Mouse (Mus musculus) small intestine, adult 2 months (tissue): ENCODE data around the gene Serpind1. TPM values are rescaled to one million over a fixed set of nuclear protein-coding genes. Genes with fewer than 3 reads are reported as not detected.

ENCODE experiments used
- H3K27ac ChIP-seq: fragments of 200-500 bp; 2 replicates; pipeline ENCODE4 v1.5.1; 2012; ENCODE audit warnings: low read depth, low read length, control low read depth, inconsistent platforms; ENCODE audit not compliant: insufficient read depth
- H3K27me3 ChIP-seq: fragments of 200-500 bp; 2 replicates; pipeline ENCODE4 v1.6.1; 2012; ENCODE audit warnings: mild to moderate bottlenecking, moderate library complexity, low read length, inconsistent platforms; ENCODE audit not compliant: control insufficient read depth, insufficient read depth
- H3K36me3 ChIP-seq: fragments of 200-500 bp; 2 replicates; pipeline ENCODE4 v1.6.1; 2012; ENCODE audit warnings: mild to moderate bottlenecking, low read length, control low read depth, inconsistent platforms; ENCODE audit not compliant: control insufficient read depth, insufficient read depth
- H3K4me1 ChIP-seq: fragments of 200-500 bp; 2 replicates; pipeline ENCODE4 v1.6.1; 2012; ENCODE audit warnings: low read length, inconsistent platforms, mixed read lengths; ENCODE audit not compliant: control insufficient read depth, insufficient read depth, insufficient read length
- H3K4me3 ChIP-seq: fragments of 200-500 bp; 2 replicates; pipeline ENCODE4 v1.5.1; 2012; ENCODE audit warnings: low read depth, mild to moderate bottlenecking, control low read depth, inconsistent platforms, low read length, moderate library complexity
- CTCF ChIP-seq: fragments of 200-500 bp; IDR thresholded peaks from 2 replicates; pipeline ENCODE4 v1.5.1; 2012; ENCODE audit warnings: low read depth, mild to moderate bottlenecking, control low read depth, inconsistent platforms, low read length, moderate library complexity, mixed read lengths; ENCODE audit not compliant: insufficient replicate concordance, insufficient read length; ENCODE audit errors: extremely low read depth
- POLR2A ChIP-seq: fragments of 200-500 bp; IDR thresholded peaks from 2 replicates; pipeline ENCODE4 v1.6.1; 2012; ENCODE audit warnings: low read depth, mild to moderate bottlenecking, control low read depth, inconsistent platforms, low read length, moderate library complexity
- WGBS: fragments of 180-500 bp; shearing (Covaris S2); methylation state at CpG from one replicate; pipeline ENCODE4 v1.1.7; 2018; 5-methylcytosine and 5-hydroxymethylcytosine counted together
- polyA plus RNA-seq: library from polyadenylated mRNA; depleted of rRNA; stranded (reverse); fragments of >200 nt; gene quantifications from 2 replicates; pipeline ENCODE4 v1.2.3, GENCODE M21; 2012

Gene Serpind1
- polyA plus RNA-seq, 1 experiment, result not detected

DNA sequence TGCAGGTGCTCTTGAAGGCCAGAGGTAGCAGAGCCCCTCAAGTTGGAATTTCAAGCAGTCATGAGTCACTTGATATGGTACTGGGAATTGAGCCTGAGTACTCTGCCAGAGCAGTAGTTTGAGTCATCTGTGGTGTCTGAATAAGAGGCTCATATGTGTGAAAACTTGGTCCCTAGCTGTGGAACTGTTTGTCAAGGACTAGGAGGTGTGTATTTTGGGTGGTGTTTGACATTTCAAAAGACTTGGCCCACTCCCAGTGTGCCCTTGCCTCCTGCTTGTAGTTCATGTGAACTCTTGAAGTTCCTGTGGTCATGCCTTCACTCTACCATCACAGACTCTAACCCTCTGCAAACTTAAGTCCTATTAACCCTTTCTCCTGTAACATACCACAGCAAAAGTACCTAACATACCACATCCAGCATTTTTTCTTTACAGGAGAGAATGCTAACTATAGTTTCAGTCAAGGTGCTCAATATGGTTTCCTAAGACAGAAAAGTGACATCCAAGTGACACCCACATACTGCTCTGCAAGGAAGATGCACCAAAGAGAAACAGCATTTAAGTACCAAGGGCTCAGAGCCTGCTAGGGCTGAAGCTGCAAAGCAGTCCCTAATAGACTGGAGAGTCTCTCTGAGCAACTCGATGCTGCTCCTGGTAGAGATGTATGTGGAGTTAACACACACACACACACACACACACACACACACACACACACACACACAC, 1.2 kb upstream of the Serpind1 start:
- WGBS, result 85% methylated on average over 1 of the region's 1 CpGs
- Histone ChIP-seq H3K4me1 (no peaks in the 10 kb centered on the region), H3K4me3 (no peak overlapping the region), H3K27me3 (no peaks in the 10 kb centered on the region), H3K36me3 (peaks cover 15% of the 10 kb centered on the region), H3K27ac (no peak overlapping the region)
- no peak for TF ChIP-seq POLR2A
- TF ChIP-seq CTCF, result no peak

GRCm38 (mm10) chr16:17331855-17332254, 684 bp downstream of the Serpind1 start:
- H3K4me1 ChIP-seq, result no peaks in the 10 kb centered on the region
- H3K36me3 ChIP-seq, result peaks cover 6% of the 10 kb centered on the region
- H3K27me3 ChIP-seq, result no peaks in the 10 kb centered on the region
- H3K4me3 ChIP-seq, result no peak overlapping the region
- no peak overlapping the region for H3K27ac ChIP-seq
- TF ChIP-seq CTCF (no peak), POLR2A (no peak)
- 95% methylated on average over 5 of the region's 5 CpGs for WGBS

GRCm38 (mm10) chr16:17334574-17334973, 3.4 kb downstream of the Serpind1 start:
- TF ChIP-seq POLR2A, result no peak
- TF ChIP-seq CTCF, result no peak
- Histone ChIP-seq H3K27ac (no peak overlapping the region), H3K4me1 (no peaks in the 10 kb centered on the region), H3K27me3 (no peaks in the 10 kb centered on the region), H3K36me3 (0 out of 2 replicates have a peak, but pooled peaks cover 1% of the 10 kb centered on the region), H3K4me3 (no peak overlapping the region)

GRCm38 (mm10) chr16:17336089-17336488, 4.9 kb downstream of the Serpind1 start:
- WGBS, result 83% methylated on average over 1 of the region's 1 CpGs
- no peak overlapping the region for H3K4me3 ChIP-seq
- no peaks in the 10 kb centered on the region; the same call in 1 of the 2 replicates for H3K36me3 ChIP-seq
- H3K27ac ChIP-seq, result no peak overlapping the region
- TF ChIP-seq CTCF, result no peak
- TF ChIP-seq POLR2A, result no peak
- H3K27me3 ChIP-seq, result no peaks in the 10 kb centered on the region
- H3K4me1 ChIP-seq, result no peaks in the 10 kb centered on the region

DNA sequence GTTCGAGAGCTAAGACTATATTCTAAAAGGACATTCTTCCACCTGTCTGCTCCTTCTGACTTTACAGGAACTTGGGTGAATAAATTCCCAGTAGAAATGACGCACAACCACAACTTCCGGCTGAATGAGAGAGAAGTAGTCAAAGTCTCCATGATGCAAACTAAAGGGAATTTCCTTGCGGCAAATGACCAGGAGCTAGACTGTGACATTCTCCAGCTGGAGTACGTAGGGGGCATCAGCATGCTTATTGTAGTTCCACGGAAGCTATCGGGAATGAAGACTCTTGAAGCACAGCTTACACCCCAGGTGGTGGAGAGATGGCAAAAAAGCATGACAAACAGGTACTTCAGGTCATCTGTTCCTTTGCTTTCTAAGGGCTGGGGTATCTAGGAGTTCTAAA, 8.5 kb downstream of the Serpind1 start:
- 89% methylated on average over 7 of the region's 7 CpGs for WGBS
- Histone ChIP-seq H3K27ac (no peak overlapping the region), H3K4me1 (no peaks in the 10 kb centered on the region), H3K4me3 (no peak overlapping the region), H3K36me3 (peaks cover 6% of the 10 kb centered on the region), H3K27me3 (no peaks in the 10 kb centered on the region)
- TF ChIP-seq CTCF (no peak), POLR2A (no peak)

- Histone ChIP-seq H3K27ac (no peak overlapping the region), H3K27me3 (no peaks in the 10 kb centered on the region), H3K4me3 (no peak overlapping the region), H3K36me3 (peaks cover 7% of the 10 kb centered on the region), H3K4me1 (no peaks in the 10 kb centered on the region)
- WGBS, result 80% methylated on average over 2 of the region's 2 CpGs
- TF ChIP-seq CTCF (no peak), POLR2A (no peak)
Measured at GRCm38 (mm10) chr16:17340705-17341104, 9.5 kb downstream of the Serpind1 start.

DNA sequence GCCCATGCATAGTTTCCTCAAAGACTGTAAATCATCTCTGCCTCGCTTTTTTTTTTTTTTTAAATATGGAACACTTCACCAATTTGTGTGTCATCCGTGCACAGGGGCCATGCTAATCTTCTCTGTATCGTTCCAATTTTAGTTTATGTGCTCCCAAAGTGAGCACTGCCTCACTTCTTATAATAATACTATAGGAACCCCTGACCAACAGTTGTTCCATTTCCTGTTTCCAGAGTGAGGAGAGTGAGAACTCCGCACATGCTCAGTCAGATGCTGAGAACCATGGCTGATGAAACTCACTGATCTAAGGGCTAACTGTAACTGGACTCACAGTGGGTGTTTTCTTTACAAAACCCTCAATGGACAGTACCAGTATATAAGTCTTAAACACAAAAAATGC, 10.7 kb downstream of the Serpind1 start:
- no peak overlapping the region for H3K4me3 ChIP-seq
- peaks cover 12% of the 10 kb centered on the region for H3K36me3 ChIP-seq
- no peak overlapping the region for H3K27ac ChIP-seq
- H3K4me1 ChIP-seq, result no peaks in the 10 kb centered on the region
- H3K27me3 ChIP-seq, result no peaks in the 10 kb centered on the region
- TF ChIP-seq POLR2A (no peak), CTCF (no peak)
- WGBS, result 89% methylated on average over 4 of the region's 4 CpGs
